Mouse (Mus musculus) brain, embryonic 14.5 days (tissue): ENCODE data around the gene Bach2.

ENCODE experiments used
- CTCF ChIP-seq: fragments of 200-500 bp; IDR thresholded peaks from 2 replicates; pipeline ENCODE4 v1.5.1; 2012; ENCODE audit warnings: inconsistent platforms, mild to moderate bottlenecking, moderate library complexity, borderline replicate concordance; ENCODE audit not compliant: insufficient read depth, insufficient read length; ENCODE audit errors: extremely low read depth
- POLR2A ChIP-seq: fragments of 200-500 bp; IDR thresholded peaks from 2 replicates; pipeline ENCODE4 v1.6.1; 2012; ENCODE audit warnings: mild to moderate bottlenecking, inconsistent platforms, borderline replicate concordance; ENCODE audit not compliant: poor library complexity, insufficient read depth, insufficient read length, severe bottlenecking; ENCODE audit errors: extremely low read depth

GRCm38 (mm10) chr4:32242122-32242615 is 3.6 kb downstream of the Bach2 start:
- TF ChIP-seq POLR2A: no peak
- no peak for TF ChIP-seq CTCF
